Mouse (Mus musculus): Measurements from ENCODE around the gene Rpl38.
A peak's percentile ranks its signal among the peaks of the same experiment; 100 is the strongest.

The Rpl38 gene

DNA sequence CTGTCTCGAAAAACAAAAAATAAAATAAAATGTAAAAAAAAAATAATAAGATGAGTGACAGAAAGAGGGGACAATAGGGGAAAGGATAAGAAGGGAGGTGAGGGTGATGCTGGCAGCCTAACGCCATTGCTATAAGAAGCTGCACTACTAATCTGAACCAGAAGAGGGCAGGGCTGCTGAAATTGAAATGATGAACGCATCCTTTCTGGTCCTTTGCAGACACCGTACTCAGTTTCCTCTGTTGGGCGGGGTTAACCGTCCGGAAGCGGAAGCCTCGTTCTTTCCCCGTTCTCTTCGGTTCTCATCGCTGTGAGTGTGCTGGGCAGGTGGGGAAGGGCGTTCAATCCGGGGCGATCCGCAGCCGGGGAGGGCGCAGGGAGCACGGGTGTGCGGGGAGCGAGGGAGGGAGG lies at the start of gene Rpl38:
Rpl38 (plus strand) TSS at position 224 of the 410 bp plus-strand sequence.
- peak; percentile 95 for DNase-seq

GRCm38 (mm10) chr11:114618697-114619417 lies 49.5 kb upstream of the Rpl38 start:
- no peak for DNase-seq

DNA sequence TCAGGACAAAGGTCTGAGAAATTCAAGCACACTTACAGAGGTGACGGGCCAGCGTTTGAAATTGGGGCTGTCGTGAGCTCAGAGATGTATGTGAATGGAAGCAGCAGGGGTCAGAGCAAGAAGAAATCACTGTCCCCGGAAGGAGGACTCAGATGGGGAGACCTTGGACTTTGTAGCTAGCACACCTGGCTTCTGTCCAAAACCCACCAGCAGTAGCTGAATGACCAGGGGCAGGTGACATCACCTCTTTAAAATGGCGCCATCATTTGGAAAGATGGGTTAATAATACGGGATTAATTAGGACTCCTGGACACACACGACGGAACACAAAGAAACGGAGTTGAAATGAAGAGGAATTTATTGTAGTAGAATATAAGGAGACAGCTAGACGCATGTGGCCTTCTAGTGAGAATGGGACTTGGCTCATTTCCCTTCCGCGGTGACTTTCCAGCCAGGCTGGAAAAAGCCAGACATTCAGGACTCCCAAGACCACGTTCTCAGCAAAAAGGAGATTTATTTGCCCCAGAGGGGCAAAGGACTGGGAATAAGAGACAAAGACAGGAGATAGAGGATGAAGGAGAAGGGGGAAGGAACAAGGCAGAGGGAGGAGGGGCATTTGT lies 42.1 kb upstream of the Rpl38 start:
- DNase-seq = no peak

DNA sequence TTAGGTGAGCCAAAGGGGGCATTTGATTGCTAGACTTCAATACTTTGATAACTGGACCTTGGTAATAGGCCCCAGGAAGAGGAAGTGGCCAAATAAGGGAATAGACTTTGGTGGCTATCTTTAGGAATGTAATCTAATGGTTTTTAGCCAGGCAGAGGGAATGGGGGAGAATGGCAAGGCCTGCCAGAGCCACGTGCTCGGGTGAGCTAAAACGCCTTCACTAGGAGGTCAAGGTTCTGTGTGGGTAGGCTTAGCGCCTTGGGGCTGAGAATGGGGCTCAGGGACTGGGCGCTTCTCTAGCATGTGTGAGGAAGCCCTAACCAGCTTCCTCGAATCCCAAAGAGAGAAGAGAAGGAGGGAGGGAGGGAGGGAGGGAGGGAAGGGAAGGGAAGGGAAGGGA lies 41.3 kb upstream of the Rpl38 start:
- no peak for DNase-seq

DNA sequence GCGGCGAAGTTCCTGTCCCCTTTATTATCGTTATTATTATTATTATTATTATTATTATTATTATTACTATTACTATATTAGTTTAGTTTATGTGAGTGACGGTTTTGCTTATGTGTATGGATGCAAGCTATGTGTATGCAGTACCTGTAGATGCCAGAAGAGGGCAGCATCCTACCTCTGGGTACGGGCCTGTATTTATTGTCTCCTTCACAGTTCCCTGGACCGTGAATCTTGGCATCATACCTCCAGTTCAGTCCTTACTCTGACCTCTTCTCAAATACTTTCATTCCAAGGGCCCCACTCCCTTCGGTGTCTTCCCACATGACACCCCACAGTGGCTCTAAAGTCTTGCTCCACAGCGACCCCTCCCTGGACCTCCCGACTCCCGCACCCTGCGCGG lies 40.3 kb upstream of the Rpl38 start:
- no peak for DNase-seq

- no peak for DNase-seq
These were observed 38.3 kb upstream of the Rpl38 start for GRCm38 (mm10) chr11:114630044-114630443.

DNA sequence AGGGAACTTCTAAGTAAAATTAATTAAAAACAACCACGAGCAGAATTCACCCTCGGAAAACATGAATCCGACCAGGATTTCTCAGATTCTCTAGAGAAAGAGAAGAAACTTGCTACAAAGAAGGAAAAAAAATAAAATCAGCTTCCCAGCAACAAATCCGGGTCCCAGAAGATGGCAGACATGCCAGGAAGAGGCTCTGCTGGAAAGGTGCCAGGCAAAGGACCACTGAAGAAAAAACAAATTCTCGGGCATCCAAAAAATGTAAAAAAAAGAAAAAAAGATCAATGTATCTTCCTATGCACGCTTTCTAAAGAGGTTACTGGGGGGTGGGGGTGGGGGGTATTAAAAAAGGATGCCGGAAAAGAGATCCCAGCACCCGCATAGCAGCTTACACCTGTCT lies 36.1 kb upstream of the Rpl38 start:
- no peak for DNase-seq

DNA sequence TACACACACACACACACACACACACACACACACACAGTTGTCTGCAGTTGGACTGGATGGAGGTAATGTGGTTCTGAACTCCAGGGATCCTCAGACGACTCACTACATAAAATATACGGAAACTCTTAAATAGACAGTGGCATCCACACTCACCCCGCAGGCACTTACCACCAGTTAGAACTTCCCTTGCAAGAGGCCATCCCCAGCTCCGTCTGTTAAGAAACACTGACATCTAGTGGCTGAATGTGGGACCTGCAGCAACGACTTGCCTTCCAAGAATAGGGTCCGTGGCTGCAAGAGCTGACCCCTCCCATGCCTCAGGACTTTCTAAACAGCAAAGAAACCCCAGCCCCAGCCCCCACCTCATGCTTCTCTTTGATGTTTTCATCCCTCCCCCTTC lies 32.0 kb upstream of the Rpl38 start:
- DNase-seq = peak; percentile 78

DNA sequence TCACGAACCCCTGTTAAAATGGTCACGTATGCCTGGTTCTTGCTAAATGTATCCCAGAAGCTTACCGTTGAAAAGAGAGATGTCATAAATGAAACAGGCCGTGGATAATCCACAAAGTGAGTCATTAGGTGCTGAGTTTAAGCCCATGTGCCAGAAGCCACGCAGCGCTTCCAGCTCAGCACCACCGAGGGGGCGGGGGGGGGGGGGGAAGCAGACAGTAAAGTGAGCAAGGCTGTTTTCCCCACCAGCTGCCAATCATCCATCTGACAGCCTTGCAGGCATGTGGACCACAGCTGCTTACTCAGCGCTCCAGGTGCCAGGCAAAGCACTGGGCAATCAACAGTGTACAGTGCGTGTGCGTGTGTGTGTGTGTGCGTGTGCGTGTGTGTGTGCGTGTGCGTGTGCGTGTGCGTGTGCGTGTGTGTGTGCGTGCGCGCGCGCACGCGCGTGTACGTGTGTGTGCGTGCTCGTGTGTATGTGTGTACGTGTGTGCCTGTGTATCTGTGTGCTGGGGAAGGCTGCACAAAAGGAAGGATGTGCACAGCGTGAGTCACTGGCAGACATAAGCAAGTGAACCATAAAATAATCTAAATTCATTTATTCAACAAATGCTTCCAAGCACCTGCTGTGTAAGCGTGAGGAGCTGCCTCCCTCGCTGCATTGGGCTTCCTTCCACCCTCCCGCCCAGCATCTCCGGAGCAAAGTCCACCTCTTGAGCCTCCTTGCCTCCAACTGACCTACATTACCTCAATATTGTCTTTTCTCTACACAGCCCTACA lies 31.4 kb upstream of the Rpl38 start:
- DNase-seq = peak; percentile 19

DNA sequence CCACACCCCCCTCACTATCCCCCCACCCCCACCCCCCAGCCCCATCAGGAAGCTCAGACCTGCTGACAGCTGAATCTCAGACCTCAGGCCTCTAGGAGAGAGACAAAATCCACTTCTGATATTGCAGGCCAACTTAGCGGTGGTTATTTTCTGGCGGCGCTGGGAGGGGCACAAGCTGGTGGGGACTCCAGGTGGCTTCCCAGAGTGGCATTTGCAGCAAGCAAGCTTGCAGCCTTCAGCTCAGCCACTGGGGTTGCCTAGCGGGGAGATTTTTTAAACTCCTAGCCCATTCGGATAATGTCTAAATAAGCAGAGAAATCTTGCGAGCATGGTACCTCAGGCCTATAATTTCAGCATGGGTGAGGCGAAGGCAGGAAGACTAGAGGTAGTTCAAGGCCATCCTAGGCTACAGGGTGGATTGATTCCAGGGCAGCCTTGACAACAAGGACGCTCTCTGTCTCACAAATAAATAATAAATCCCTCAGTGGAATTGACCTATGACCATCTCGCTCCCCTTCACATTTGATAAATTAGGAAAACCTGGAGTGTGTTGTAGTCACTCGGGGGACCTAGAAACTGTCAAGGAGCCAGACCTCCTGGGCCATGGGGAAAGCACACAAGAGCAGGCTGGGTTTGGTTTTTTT lies 29.6 kb upstream of the Rpl38 start:
- no peak for DNase-seq

- no peak for DNase-seq
These were observed 28.6 kb upstream of the Rpl38 start for GRCm38 (mm10) chr11:114639681-114640103.

- no peak for DNase-seq
These were observed 27.7 kb upstream of the Rpl38 start for GRCm38 (mm10) chr11:114640658-114641057.

- DNase-seq = no peak
These were observed 27.2 kb upstream of the Rpl38 start for GRCm38 (mm10) chr11:114641136-114641535.

- no peak for DNase-seq
These were observed 26.1 kb upstream of the Rpl38 start for GRCm38 (mm10) chr11:114642184-114642583.

DNA sequence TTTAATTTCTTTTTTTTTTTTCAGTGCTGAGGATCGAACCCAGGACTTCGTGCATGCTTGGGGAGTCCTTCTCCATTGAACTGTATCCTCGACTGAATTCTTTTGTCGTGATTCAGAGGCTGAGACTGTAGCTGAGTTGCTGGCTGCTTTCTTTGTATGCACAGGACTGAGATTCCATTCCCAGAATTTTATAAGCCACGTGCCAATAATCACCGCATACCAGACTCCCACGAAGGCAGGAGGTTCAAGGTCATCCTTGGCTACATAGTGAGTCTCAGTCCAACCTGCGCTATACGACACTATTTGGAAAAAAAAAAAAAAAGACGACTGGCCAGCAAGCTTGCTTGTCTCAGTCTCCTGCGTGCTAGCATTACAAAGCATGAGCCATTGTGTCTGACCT lies 25.4 kb upstream of the Rpl38 start:
- no peak for DNase-seq

DNA sequence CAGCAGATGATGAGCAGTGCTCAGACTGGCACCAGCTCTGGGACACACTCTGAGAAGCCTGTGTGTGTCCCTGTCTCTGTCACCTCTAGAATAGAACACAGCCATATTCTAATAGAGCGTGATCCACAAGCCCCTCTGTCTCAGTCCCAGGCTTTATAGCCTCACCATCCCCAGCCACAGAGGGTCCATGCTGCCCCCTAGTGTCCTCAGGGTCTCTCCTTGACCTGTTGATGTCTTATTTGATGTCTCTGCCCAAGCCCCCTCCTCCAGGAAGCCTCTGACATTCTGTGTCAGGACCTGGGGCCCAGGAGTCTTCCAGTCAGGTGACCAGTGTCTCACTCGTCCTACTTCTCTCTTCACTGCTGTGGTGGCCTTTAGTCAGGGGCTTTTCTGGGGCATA lies 24.2 kb upstream of the Rpl38 start:
- no peak for DNase-seq

- no peak for DNase-seq
These were observed 18.8 kb upstream of the Rpl38 start for GRCm38 (mm10) chr11:114649510-114649909.

- no peak for DNase-seq
These were observed 15.8 kb upstream of the Rpl38 start for GRCm38 (mm10) chr11:114652531-114652930.

DNA sequence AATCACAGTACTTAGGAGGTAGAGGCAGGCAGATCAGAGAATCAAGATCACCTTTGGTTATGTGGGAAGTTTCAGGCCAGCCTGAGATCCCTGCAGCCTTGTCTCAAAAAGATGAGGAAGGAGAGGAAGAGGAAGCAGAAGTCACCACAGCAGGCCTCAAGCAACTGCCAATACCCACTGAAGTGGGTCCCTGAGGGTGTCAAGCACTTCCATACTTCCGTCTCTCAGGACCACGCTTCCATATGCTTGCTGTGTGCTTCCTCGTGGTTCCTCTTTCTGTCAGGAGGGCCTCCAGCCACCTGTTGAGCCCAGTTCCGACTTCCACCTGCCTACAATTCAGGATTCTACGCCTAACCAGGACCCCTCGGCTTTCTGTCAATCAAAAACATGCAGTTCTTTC lies 14.7 kb upstream of the Rpl38 start:
- DNase-seq = no peak

- DNase-seq = no peak
These were observed 13.8 kb upstream of the Rpl38 start for GRCm38 (mm10) chr11:114654552-114654951.

- DNase-seq = no peak
These were observed 12.8 kb upstream of the Rpl38 start for GRCm38 (mm10) chr11:114655350-114656008.

- DNase-seq = no peak
These were observed 11.2 kb upstream of the Rpl38 start for GRCm38 (mm10) chr11:114656994-114657644.

Measured in kidney, adult 18-20 months (tissue).